Mouse (Mus musculus) olfactory bulb, adult 2 months (tissue): ENCODE measurements around the gene H2al1m. TPM values are rescaled to one million over a fixed set of nuclear protein-coding genes. Genes with fewer than 3 reads are reported as not detected.
A peak's percentile ranks its signal among the peaks of the same experiment; 100 is the strongest.
"Not testable (repeated sequence)": the region's sequence is repeated elsewhere in the genome, so short reads cannot be mapped to it uniquely, and the experiment has no call there.

Experiments
- H3K27ac ChIP-seq: fragments of 200-500 bp; 2 replicates; pipeline ENCODE4 v1.5.1; 2012; ENCODE audit warnings: low read depth, low read length; ENCODE audit not compliant: insufficient read depth
- H3K4me1 ChIP-seq: fragments of 200-500 bp; 2 replicates; pipeline ENCODE4 v1.6.1; 2012; ENCODE audit warnings: low read length; ENCODE audit not compliant: control insufficient read depth, insufficient read depth
- H3K4me3 ChIP-seq: fragments of 200-500 bp; 2 replicates; pipeline ENCODE4 v1.5.1; 2012; ENCODE audit warnings: mild to moderate bottlenecking, low read depth, low read length, moderate library complexity; ENCODE audit not compliant: insufficient read depth
- CTCF ChIP-seq: fragments of 200-500 bp; IDR thresholded peaks from 2 replicates; pipeline ENCODE4 v1.5.1; 2012; ENCODE audit warnings: low read depth, mild to moderate bottlenecking, low read length, moderate library complexity; ENCODE audit not compliant: insufficient read depth
- POLR2A ChIP-seq: fragments of 200-500 bp; IDR thresholded peaks from 2 replicates; pipeline ENCODE4 v1.6.1; 2012; ENCODE audit warnings: mild to moderate bottlenecking, low read depth, low read length, moderate library complexity; ENCODE audit not compliant: insufficient read depth
- WGBS: fragments of 180-500 bp; shearing (Covaris S2); methylation state at CpG from one replicate; pipeline ENCODE4 v1.1.7; 2018; 5-methylcytosine and 5-hydroxymethylcytosine counted together
- polyA plus RNA-seq: library from polyadenylated mRNA; stranded (reverse); fragments of >200 nt; gene quantifications from 2 replicates; pipeline ENCODE4 v1.2.4, GENCODE M21; 2012; ENCODE audit warnings: low replicate concordance; ENCODE audit not compliant: missing spikeins, insufficient read depth, insufficient read length

The H2al1m gene
- polyA plus RNA-seq, 1 experiment: not detected

- no peak overlapping the region for H3K27ac ChIP-seq
- WGBS: 77% methylated on average over 1 of the region's 1 CpGs
These were observed 24.3 kb upstream of the H2al1m start for GRCm38 (mm10) chrX:9259267-9259666.

GRCm38 (mm10) chrX:9271112-9271511 is 12.5 kb upstream of the H2al1m start:
- WGBS: 51% methylated on average over 3 of the region's 3 CpGs
- H3K4me3 ChIP-seq: no peak overlapping the region
- no peak overlapping the region for H3K27ac ChIP-seq
- H3K4me1 ChIP-seq: no peaks in the 10 kb centered on the region
- no peak for TF ChIP-seq CTCF
- no peak for TF ChIP-seq POLR2A

More at GRCm38 (mm10) chrX:9259267-9259666, 24.3 kb upstream of the H2al1m start:
- no peaks in the 10 kb centered on the region for H3K4me1 ChIP-seq
- no peak overlapping the region for H3K4me3 ChIP-seq
- TF ChIP-seq POLR2A (no peak), CTCF (no peak)

GRCm38 (mm10) chrX:9271947-9272459 is 11.6 kb upstream of the H2al1m start:
- WGBS: 21% methylated on average over 8 of the region's 8 CpGs
- no peak overlapping the region for H3K27ac ChIP-seq

GRCm38 (mm10) chrX:9272460-9273361 is 10.9 kb upstream of the H2al1m start, which contains the start of gene Xk:
TSS of gene Xk (plus strand) at chrX:9272756.
- WGBS: 19% methylated on average over 74 of the region's 94 CpGs
- H3K4me1 ChIP-seq: no peaks in the 10 kb centered on the region
- no peak within 1 kb of the TSS for H3K27ac ChIP-seq
- peak within 1 kb of the TSS; percentile 89 for H3K4me3 ChIP-seq
- no peak for TF ChIP-seq POLR2A

More at GRCm38 (mm10) chrX:9271947-9272459, 11.6 kb upstream of the H2al1m start:
- no peaks in the 10 kb centered on the region for H3K4me1 ChIP-seq
- TF ChIP-seq POLR2A: no peak
- TF ChIP-seq CTCF: no peak
- H3K4me3 ChIP-seq: peak overlapping the region; percentile 89

GRCm38 (mm10) chrX:9273377-9274002 is 10.1 kb upstream of the H2al1m start:
- H3K4me1 ChIP-seq: no peaks in the 10 kb centered on the region
- TF ChIP-seq POLR2A (no peak), CTCF (no peak)
- H3K27ac ChIP-seq: no peak overlapping the region
- WGBS: 57% methylated on average over 12 of the region's 12 CpGs
- peak overlapping the region; percentile 89 for H3K4me3 ChIP-seq

GRCm38 (mm10) chrX:9274321-9274720 is 9.2 kb upstream of the H2al1m start:
- H3K4me3 ChIP-seq: no peak overlapping the region
- H3K27ac ChIP-seq: no peak overlapping the region
- TF ChIP-seq POLR2A (no peak), CTCF (no peak)
- WGBS: 86% methylated on average over 8 of the region's 8 CpGs
- no peaks in the 10 kb centered on the region for H3K4me1 ChIP-seq

- not testable (repeated sequence) for H3K4me3 ChIP-seq, H3K27ac ChIP-seq, H3K4me1 ChIP-seq
- WGBS: 87% methylated on average over 4 of the region's 4 CpGs
These were observed 9.7 kb downstream of the H2al1m start for GRCm38 (mm10) chrX:9293140-9293829.

GRCm38 (mm10) chrX:9298413-9298864 is 14.9 kb downstream of the H2al1m start:
- TF ChIP-seq CTCF (no peak), POLR2A (no peak)
- Histone ChIP-seq H3K4me3 (no peak overlapping the region), H3K27ac (no peak overlapping the region), H3K4me1 (no peaks in the 10 kb centered on the region)
- 89% methylated on average over 5 of the region's 5 CpGs for WGBS
